Mouse (Mus musculus) fibroblast of lung, adult 2 months (primary cell): ENCODE measurements around the gene Il17ra.

Source experiments
- DNase-seq: peaks from one replicate; pipeline ENCODE4 v3.0.0-alpha.2; 2011; ENCODE audit warnings: low read depth

The Il17ra gene

DNA sequence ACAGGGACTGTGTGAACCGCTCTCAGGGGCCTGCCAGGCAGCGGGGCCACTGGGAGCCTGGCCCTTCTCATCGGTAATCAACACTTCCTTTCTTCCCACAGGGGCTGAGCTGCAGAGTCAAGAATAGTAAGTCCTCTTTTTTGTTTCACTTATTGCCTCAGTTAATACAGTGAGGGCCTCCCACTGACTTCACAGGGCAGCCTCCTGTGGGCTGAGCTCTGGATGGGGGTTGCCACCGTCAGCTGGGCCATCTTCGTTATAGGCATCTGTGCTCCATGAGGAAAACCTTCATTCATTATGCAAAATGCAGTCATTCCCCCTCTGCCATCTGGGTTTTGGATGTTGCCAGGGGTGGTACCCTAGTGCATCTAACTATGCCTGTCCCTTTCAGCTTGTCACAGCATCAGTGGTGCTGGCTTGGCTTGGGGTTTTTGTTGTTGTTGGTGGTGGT is 9.0 kb downstream of the Il17ra start:
- no peak for DNase-seq

DNA sequence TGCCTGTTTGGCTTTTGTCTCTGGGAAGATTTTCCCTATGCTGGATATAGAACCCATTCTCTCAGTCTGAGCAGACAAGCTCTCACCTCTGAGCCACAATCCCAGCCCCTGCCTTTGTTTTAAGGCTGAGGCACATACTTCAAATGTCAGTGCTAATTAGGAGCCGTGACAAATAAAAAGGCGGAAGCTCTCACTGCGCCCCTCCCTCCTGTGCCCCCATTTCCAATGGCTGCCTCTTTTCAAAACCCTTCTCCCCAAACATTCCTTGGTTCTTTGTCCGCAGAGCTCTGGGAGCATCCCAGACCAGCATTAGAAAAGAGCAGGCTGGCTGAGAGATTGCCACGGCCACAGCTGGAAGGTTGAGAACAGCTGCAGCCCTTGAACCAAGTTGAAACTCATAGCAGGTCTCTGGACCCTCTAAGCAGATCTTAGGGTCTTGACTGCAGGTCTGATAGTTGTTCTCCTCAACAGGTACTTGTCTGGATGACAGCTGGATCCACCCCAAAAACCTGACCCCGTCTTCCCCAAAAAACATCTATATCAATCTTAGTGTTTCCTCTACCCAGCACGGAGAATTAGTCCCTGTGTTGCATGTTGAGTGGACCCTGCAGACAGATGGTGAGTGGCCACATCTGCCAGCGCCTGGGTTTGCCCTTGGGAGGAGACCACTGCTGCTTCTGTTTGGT is 9.6 kb downstream of the Il17ra start:
- no peak for DNase-seq

DNA sequence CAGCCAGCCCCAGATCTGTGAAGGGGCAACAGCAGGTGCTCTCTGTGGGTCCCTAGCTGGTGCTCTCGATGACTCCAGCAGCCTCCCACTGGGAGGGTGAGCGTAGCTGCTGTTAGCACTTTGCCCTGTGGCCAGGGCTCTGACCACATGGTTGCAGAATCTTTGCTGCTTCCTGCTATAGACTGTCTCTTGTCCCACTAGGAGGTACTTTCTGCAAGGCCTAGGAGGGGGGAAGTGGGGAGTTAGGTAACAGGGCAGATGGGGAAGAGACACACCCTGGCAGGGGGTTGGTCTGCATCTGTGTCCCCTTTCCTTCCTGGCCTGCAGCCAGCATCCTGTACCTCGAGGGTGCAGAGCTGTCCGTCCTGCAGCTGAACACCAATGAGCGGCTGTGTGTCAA is 10.4 kb downstream of the Il17ra start:
- no peak for DNase-seq

DNA sequence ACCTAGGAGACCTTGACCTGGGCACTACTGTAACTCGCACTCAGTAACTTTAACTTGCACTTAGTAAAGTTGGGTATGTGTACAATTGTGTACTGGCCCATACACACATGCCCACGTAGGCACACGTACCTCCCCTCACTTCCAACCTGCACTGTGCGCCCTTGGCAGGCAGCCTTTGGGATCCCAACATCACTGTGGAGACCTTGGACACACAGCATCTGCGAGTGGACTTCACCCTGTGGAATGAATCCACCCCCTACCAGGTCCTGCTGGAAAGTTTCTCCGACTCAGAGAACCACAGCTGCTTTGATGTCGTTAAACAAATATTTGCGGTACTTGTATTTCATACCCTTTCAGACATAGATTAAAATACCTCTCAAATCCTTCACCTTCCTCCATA is 12.2 kb downstream of the Il17ra start:
- no peak for DNase-seq

DNA sequence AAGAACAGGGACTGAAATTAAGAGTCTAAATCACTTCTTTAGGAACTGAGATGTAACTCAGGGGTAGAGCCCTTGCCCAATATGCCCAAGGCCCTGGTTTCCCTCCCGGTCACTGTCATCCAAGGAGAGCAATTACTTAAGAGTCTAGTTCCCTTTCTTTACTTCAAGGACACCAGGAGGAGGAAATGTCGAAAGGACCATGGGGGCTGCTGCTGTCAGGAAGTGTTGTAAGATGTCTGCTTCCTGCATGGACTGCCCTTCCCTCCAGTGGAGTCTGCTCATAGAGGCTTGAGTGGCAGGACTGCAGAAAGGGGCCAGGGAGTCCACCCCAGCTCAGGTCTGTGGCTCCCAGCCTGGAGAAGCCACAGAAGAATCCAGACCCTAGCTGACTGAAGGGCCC is 16.3 kb downstream of the Il17ra start:
- no peak for DNase-seq

DNA sequence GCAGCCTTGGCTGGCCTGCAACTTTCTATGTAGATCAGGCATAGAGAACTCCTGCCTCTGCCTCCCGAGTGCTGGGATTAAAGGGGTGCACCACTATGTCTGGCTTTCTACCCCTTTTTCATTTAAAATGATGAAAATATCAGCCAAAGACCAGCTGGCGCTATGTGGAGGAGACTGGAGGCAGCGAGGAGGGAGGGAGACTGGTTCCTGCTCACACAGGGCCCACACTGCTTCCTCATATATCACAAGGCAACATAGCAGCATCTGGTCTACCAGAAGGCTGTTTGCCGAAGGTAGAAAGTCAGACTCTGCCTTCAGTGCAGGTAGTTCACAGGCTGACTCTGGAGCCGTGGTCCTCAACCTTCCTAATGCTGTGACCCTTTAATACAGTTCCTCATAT is 17.3 kb downstream of the Il17ra start:
- no peak for DNase-seq

DNA sequence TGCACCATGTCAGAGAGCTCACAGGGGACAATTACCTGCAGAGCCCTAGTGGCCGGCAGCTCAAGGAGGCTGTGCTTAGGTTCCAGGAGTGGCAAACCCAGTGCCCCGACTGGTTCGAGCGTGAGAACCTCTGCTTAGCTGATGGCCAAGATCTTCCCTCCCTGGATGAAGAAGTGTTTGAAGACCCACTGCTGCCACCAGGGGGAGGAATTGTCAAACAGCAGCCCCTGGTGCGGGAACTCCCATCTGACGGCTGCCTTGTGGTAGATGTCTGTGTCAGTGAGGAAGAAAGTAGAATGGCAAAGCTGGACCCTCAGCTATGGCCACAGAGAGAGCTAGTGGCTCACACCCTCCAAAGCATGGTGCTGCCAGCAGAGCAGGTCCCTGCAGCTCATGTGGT is 18.5 kb downstream of the Il17ra start:
- no peak for DNase-seq

DNA sequence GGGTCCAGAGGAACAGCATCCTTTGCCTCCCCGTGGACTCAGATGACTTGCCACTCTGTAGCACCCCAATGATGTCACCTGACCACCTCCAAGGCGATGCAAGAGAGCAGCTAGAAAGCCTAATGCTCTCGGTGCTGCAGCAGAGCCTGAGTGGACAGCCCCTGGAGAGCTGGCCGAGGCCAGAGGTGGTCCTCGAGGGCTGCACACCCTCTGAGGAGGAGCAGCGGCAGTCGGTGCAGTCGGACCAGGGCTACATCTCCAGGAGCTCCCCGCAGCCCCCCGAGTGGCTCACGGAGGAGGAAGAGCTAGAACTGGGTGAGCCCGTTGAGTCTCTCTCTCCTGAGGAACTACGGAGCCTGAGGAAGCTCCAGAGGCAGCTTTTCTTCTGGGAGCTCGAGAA is 19.0 kb downstream of the Il17ra start:
- DNase-seq, result no peak

DNA sequence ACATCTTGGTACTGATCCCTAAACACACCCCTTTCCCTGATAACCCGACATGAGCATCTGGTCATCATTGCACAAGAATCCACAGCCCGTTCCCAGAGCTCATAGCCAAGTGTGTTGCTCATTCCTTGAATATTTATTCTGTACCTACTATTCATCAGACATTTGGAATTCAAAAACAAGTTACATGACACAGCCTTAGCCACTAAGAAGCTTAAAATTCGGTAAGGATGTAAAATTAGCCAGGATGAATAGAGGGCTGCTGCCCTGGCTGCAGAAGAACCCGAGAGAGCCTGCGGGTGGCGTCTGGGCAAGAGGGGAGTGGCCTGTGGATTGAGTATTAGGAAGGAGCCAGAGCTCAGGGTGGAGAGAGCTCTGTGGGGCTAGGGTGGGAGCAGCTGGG is 19.7 kb downstream of the Il17ra start:
- peak; percentile 90 for DNase-seq

DNA sequence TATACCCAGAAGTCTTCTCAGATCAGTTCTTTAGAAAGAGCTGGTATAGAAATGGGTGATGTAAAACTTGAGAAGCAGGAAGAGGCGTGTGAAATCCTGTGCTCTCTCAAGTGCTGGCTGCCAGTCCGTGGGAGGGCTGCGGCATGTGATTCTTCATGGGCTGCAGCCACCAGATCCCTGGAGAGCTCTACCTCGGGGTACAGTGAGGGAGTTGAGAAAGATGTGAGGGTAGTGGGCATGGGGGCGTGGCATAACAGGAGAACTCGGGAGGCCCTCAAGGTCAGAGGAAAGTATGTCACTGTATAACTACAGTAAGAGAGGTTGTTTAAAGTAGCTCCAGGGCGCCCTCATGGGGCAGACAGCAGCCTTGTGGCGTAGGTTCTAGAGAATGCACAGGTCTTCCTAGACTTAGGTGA is 20.2 kb downstream of the Il17ra start:
- peak; percentile 71 for DNase-seq

DNA sequence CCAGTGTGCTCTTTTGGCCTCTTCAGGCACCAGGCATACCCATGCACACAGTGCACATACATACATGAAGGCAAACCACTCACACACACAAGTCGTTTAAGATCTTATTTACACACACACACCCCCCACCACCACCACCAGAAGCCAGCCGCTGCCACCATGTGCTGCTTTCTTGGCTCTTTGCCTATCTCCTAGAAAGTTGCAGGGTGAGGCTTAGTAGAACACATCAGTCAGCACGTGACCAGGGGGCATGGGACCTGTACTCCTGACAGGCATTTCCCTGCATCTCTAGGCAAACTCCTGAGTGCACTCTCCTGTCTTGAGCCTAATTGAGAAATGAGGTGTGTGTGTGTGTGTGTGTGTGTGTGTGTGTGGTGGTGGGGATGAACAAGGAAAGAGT is 22.0 kb downstream of the Il17ra start:
- no peak for DNase-seq

DNA sequence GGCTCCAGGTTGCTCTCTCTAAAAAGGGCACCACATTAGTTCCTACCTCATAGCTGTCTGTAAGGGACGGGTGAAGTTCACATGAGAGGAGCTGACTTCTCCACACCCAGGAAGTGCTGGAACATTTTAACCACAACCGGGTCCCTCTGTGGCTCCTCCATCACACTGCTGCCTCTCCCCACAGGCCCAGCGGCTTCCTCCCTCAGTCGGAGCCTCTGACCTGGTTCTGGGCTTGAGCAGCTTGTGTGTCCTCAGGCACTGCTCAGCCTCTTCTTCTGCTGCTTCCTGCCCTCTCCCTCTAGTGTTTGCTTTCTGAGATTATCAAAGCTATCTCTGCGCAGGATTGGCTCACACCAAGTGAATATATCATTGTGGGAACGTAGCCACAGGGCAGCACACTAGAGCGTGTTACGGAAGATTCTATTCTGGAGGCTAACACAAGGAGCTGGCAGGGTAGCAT is 23.0 kb downstream of the Il17ra start:
- no peak for DNase-seq

DNA sequence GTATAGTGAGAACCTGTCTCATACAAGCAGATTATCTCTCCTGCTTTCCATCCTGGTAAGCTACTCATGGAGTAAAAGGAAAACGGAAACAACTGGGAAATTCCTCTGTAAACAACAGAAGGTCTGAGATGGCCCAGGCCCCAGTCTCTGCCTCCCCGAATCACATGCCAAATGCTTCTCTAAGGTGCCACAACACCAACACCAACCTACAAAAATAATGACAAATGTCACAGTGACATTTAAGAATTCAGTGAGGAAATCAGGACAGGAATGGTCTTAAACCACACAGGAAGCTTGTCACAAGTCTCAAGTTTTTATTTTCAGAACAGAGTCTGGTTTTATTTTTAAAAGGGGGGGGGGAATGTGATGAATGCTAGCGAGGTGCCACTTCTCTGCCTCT is 25.6 kb downstream of the Il17ra start:
- no peak for DNase-seq

DNA sequence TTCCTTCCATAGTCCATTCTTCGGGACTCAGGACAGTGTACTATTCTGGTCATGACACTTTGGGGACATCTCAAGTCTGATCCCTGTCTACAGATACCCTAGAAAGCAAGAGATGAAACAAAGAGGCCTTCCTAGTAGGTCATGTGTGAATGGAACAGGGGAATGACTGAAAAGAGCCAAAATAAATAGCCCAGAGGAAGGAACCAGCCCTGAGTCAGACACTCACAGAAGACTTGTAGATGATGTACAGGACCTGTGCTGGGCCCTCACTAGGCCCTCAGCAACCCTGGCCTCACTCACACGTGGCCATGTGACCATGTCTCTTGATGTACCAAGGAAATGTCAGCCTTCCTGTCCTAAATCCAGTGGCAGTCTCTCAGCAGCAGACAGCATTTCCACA is 26.4 kb downstream of the Il17ra start:
- no peak for DNase-seq

DNA sequence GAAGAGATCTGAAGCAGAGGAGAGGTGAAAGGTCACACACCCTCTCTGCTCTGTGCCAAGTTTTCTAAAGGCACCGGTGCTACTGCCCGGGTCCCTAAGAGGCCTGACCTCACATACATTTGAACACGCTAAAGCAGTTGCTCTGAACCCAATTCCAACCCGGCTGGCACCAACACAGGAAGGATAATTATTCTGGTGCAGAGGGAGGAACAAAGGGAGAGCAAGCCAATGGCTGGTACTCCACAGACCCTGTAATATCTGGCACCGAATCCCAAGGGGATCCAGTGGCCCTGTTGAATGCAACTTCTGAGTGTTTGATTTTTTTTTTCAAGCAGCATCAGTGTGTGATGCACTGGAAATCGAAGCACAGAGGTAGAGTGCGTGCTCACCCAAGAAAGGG is 28.0 kb downstream of the Il17ra start:
- DNase-seq, result no peak

DNA sequence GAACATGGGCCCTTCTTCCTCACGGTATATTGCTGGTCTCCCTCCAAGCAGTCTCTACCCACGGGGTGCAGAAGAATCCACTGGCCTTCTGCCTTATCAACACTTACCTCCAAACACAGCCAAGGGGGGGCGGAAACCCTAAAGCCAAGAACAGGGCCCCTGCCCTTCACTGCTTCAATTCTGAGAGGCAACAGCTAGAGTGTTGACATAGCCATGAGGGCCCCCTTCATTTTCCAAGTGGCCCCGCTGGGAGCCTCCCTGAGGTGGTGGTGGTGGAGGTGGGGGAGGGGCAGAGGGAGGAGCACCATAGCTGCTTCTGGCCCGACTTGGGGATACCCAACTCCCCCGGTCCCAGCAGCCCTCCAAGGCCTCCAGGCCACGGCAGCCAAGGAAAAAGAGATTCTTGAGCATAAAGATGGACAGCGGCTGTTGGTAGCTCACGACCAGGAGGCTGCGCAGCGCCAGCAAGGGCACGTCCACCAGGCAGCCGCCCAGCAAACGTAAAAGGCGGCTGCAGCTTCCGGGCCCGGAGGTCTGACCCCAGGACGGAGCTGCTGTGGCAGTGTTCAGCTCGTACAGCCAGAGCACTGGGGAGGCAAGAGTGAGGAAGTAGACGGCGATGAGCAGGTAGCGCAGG is 28.9 kb downstream of the Il17ra start:
- DNase-seq, result no peak

DNA sequence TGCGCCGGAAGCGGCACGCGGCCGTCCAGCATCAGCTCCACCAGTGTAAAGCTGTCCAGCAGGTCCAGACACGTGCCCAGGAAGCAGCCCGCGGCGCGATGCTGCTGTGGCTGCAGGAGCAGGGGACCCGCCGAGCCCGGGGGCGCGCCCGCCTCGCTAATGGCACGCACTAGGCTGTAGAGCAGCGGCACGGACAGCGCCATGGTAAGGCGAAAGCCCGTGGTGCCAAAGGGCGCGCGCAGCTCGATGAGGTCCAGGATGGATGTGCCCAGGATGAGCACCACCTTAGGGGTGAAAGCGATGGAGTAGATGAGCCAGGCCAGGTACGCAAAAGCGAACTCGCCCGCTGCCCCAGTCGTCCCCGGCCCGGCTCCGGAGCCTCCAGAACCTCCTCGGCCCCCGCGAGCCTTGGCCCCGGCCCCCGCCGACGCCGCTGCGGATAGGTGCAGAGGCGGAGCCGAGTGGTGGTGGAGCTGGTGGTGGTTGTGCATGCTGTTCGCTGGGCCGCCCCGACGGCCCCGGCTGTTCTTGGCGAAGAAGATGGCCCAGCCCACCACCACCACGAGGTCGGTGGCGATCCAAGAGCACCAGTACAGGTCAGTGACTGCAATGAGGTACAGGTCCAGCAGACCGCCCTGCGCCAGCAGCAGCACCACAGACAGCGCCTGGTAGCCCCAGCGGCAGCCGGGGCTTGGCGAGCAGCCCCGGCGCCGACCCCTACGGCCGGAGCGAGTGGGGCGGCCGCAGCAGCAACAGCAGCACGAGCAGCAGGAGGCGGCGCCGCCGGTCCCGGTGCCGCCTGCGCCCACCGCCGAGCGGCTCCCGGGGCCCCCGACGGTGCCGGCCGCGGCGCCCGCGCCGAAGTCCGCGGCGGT is 29.7 kb downstream of the Il17ra start:
- DNase-seq, result no peak

DNA sequence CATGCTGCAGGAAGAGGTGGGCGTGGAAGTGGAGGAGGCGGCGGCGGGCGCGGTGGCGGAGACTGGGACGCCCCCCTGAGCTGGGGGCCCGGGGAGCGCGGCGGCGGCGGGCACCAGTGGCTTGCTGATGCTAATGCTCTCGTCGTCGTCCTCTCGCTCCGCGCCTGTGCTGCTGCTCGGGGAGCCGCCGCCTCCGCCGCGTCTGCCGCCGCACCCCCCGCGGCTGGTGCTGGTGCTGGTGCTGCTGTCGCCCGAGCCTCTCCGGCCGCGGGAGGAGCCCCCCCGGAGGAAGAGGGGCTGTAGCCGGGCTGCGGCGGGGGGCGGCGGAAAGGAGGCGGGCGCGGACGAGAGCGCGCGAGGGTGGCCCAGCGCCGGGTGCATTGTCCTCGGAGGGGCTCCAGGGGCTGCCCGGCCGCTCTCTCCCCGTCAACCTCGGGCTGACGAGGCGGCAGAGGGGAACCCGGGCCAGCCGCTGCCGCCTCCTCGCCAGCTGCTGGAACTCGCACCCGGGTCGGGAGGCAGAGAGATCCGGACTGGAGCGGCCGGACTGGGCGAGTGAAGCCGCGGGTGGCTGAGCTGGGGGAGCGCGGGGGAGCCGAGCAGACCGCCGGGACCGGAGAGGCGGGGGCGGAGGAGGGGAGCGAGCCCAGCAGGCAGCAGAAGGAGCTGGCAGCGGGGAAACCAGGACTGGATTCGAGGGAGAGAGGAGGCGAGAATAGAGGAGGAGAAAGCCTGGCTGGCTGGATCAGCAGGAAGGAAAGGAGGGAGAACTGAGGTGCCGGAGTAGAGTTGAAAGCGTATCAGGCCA is 30.5 kb downstream of the Il17ra start, which contains the start of gene Tmem121b:
Gene Tmem121b, minus strand, starts transcription at position 434 of the 808 bp plus-strand sequence.
- no peak for DNase-seq

DNA sequence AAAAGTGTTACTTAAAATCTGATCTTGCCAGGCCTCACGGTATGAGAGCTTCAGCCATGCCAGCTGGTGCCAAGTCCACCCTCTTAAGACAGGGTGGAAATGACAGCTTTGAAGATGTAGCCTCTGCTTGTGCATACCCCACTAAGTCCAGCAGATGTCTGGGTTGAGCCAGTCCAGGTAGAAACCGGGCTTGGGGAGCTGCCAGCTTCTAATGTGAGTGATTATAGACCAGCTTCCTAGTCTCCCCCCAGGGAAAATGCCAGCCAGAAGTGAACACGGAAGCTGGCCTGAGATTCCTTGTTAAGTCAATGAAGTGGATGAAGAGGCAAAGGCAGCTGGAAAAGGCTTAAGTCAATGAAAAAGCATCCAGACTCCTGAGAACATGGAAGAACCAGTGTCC is 33.5 kb downstream of the Il17ra start:
- DNase-seq, result no peak

DNA sequence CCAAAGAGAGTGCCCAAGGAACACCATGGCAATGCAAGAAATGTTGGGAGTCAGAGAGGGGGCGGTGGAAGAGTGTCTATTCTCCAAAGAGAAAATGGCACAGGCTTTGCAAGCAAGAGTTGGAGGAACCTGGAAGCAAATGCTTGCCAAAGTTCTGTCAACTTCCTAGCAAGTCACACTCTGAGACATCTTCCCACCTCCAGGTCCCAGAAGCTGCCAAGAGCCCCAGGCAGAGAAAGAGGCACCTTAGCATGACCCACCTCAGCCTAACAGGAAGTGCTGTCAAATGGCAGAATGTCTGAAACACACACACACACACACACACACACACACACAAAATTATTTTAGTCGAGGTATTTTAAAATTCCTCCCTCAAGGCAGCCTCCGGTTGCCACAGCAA is 41.0 kb downstream of the Il17ra start:
- DNase-seq, result no peak

DNA sequence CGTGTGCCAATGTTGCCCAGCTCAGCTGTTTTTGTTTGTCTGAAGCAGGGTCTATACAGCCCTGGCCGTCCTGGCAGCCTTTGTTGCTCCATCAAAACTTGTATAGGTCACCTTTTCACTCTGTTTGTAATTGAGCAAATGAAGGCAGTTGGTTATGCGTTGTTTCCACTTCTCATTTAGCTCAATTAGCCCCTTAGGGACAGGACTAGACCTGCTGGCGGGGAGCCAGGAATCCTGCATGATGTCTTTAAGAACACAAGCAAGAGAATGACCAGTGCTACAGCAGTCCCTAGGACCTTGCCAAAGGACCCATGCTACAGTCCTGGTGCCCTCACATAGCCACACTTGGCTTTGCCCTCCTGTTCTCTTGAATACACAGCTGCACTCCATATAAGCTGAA is 42.5 kb downstream of the Il17ra start:
- no peak for DNase-seq

DNA sequence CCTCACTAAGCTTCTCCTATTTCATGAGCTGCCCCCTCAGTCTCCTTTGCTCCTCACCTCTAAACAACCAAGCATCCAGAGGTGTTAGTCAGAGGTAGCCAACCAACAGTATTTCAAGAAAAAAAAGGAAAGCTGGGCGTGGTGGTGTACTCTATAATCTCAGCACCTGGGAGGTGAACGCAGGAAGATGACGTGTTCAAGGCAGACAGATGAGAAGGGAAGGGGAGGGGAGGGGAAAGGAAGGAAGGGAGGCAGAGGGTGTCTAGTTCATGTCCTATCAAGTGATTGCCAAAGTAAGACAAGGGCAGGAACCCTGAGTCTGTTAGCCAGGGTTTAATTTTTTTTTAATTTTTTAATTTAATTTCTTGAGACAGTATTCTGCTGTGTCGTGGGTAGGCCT is 45.6 kb downstream of the Il17ra start:
- no peak for DNase-seq
